Mouse (Mus musculus): ENCODE data around the gene Grin2d. TPM values are rescaled to one million over a fixed set of nuclear protein-coding genes. Genes with fewer than 3 reads are reported as not detected.
A peak's percentile ranks its signal among the peaks of the same experiment; 100 is the strongest.

Gene Grin2d
- total and polyA plus RNA-seq, 3 experiments: 0.04 to 0.07 TPM; not detected in 1

- TF ChIP-seq RAD21 (IDR thresholded peaks at IDR 0.05; ENCODE audit: low read depth, low read length) (no peak), NRF1 (IDR thresholded peaks at IDR 0.05; ENCODE audit: low read depth, low read length) (no peak), IRF4 (IDR thresholded peaks at IDR 0.05; ENCODE audit: low read depth, low read length) (no peak), SMC3 (IDR thresholded peaks at IDR 0.05; ENCODE audit: low read depth, low read length) (no peak), NELFE (IDR thresholded peaks at IDR 0.05; ENCODE audit: low read depth, low read length) (no peak)
- Histone ChIP-seq H3K79me2 (replicated peaks; ENCODE audit: control insufficient read depth, extremely low read depth, insufficient read depth, poor library complexity, severe bottlenecking) (no peaks in the 10 kb centered on the region), H3K4me2 (ENCODE audit: insufficient read depth, low read depth, poor library complexity, severe bottlenecking) (no peak overlapping the region), H3K9me3 (replicated peaks; ENCODE audit: low read length) (peaks cover 8% of the 10 kb centered on the region), H3K36me3 (replicated peaks in 1 of 2; ENCODE audit: control insufficient read depth in 1 of 2, insufficient read depth in 1 of 2, low read length in 1 of 2) (no peaks in the 10 kb centered on the region), H3K27me3 (replicated peaks) (peaks cover 20% of the 10 kb centered on the region), H3K27ac (ENCODE audit: insufficient read depth, low read depth) (no peak overlapping the region), H3K9ac (ENCODE audit: insufficient read depth, low read depth) (no peak overlapping the region), H3K4me1 (ENCODE audit: control insufficient read depth in 1 of 2, insufficient read depth in 2 of 2) (peaks cover 3 to 10% of the 10 kb centered on the region in 2 experiments), H3K4me3 (replicated peaks in 1 of 3; ENCODE audit: low read depth in 2 of 3, low read length in 2 of 3, poor library complexity in 1 of 3) (no peak overlapping the region)
- DNase-seq (ENCODE audit: extremely low read depth): no peak
- in situ Hi-C loops (cut with MboI; ENCODE audit: low pct_ligation_motif_present, low pct_unique_long_range_greater_than_20kb, low sequenced_read_pairs): no loop called here
- dilution Hi-C loops (cut with MboI; ENCODE audit: extremely low pct_ligation_motif_present, extremely low pct_unique_long_range_greater_than_20kb, low sequenced_read_pairs): no loop called here
These were observed 91.3 kb downstream of the Grin2d start for GRCm38 (mm10) chr7:45786661-45787413.

GRCm38 (mm10) chr7:45786136-45786578, 92.0 kb downstream of the Grin2d start:
- Histone ChIP-seq H3K79me2 (replicated peaks; ENCODE audit: control insufficient read depth, extremely low read depth, insufficient read depth, poor library complexity, severe bottlenecking) (no peaks in the 10 kb centered on the region), H3K27ac (ENCODE audit: insufficient read depth, low read depth) (no peak overlapping the region), H3K27me3 (replicated peaks) (peaks cover 20% of the 10 kb centered on the region), H3K9ac (ENCODE audit: insufficient read depth, low read depth) (no peak overlapping the region), H3K4me3 (replicated peaks in 1 of 3; ENCODE audit: low read depth in 2 of 3, low read length in 2 of 3, poor library complexity in 1 of 3) (no peak overlapping the region), H3K4me1 (ENCODE audit: control insufficient read depth in 1 of 2, insufficient read depth in 2 of 2) (peaks cover 4 to 10% of the 10 kb centered on the region in 2 experiments), H3K36me3 (replicated peaks in 1 of 2; ENCODE audit: control insufficient read depth in 1 of 2, insufficient read depth in 1 of 2, low read length in 1 of 2) (no peaks in the 10 kb centered on the region), H3K4me2 (ENCODE audit: insufficient read depth, low read depth, poor library complexity, severe bottlenecking) (no peak overlapping the region), H3K9me3 (replicated peaks; ENCODE audit: low read length) (peaks cover 8% of the 10 kb centered on the region)
- dilution Hi-C loops (cut with MboI; ENCODE audit: extremely low pct_ligation_motif_present, extremely low pct_unique_long_range_greater_than_20kb, low sequenced_read_pairs): no loop called here
- in situ Hi-C loops (cut with MboI; ENCODE audit: low pct_ligation_motif_present, low pct_unique_long_range_greater_than_20kb, low sequenced_read_pairs): no loop called here
- TF ChIP-seq PAX5 (IDR thresholded peaks at IDR 0.05; ENCODE audit: low read length): no peak
- peak; percentile 69 for TF ChIP-seq HCFC1 (IDR thresholded peaks at IDR 0.05; ENCODE audit: low read depth, low read length)
- DNase-seq (ENCODE audit: extremely low read depth): no peak

GRCm38 (mm10) chr7:45785388-45786135, 92.6 kb downstream of the Grin2d start:
- no peak overlapping the region for H3K9ac ChIP-seq (ENCODE audit: insufficient read depth, low read depth)

More at GRCm38 (mm10) chr7:45785388-45786135, 92.6 kb downstream of the Grin2d start:
- Histone ChIP-seq H3K79me2 (replicated peaks; ENCODE audit: control insufficient read depth, extremely low read depth, insufficient read depth, poor library complexity, severe bottlenecking) (no peaks in the 10 kb centered on the region), H3K4me2 (ENCODE audit: insufficient read depth, low read depth, poor library complexity, severe bottlenecking) (no peak overlapping the region), H3K27ac (ENCODE audit: insufficient read depth, low read depth) (no peak overlapping the region), H3K27me3 (replicated peaks) (peaks cover 20% of the 10 kb centered on the region), H3K4me1 (ENCODE audit: control insufficient read depth in 1 of 2, insufficient read depth in 2 of 2) (peaks cover 9 to 10% of the 10 kb centered on the region in 2 experiments), H3K4me3 (replicated peaks in 1 of 3; ENCODE audit: low read depth in 2 of 3, low read length in 2 of 3, poor library complexity in 1 of 3) (no peak overlapping the region), H3K36me3 (replicated peaks in 1 of 2; ENCODE audit: control insufficient read depth in 1 of 2, insufficient read depth in 1 of 2, low read length in 1 of 2) (no peaks in the 10 kb centered on the region), H3K9me3 (replicated peaks; ENCODE audit: low read length) (peaks cover 6% of the 10 kb centered on the region)
- dilution Hi-C loops (cut with MboI; ENCODE audit: extremely low pct_ligation_motif_present, extremely low pct_unique_long_range_greater_than_20kb, low sequenced_read_pairs): no loop called here
- DNase-seq (ENCODE audit: extremely low read depth): no peak
- TF ChIP-seq PAX5 (IDR thresholded peaks at IDR 0.05; ENCODE audit: low read length): no peak
- TF ChIP-seq ZMIZ1 (IDR thresholded peaks at IDR 0.05; ENCODE audit: low read depth, low read length): no peak
- no peak for TF ChIP-seq USF2 (conservative IDR thresholded peaks at IDR 0.05; ENCODE audit: low read depth, low read length)
- no peak for TF ChIP-seq MAZ (IDR thresholded peaks at IDR 0.05; ENCODE audit: low read depth, low read length)
- TF ChIP-seq BHLHE40 (IDR thresholded peaks at IDR 0.05; ENCODE audit: low read depth, low read length): 0 out of 2 replicates have a peak, but pooled peaks have one; percentile 8
- in situ Hi-C loops (cut with MboI; ENCODE audit: low pct_ligation_motif_present, low pct_unique_long_range_greater_than_20kb, low sequenced_read_pairs): no loop called here

Measured in CH12.LX (cell line).